Mouse (Mus musculus): Measurements from ENCODE around the gene Galnt13.
"Not testable (repeated sequence)": the region's sequence is repeated elsewhere in the genome, so short reads cannot be mapped to it uniquely, and the experiment has no call there.

DNA sequence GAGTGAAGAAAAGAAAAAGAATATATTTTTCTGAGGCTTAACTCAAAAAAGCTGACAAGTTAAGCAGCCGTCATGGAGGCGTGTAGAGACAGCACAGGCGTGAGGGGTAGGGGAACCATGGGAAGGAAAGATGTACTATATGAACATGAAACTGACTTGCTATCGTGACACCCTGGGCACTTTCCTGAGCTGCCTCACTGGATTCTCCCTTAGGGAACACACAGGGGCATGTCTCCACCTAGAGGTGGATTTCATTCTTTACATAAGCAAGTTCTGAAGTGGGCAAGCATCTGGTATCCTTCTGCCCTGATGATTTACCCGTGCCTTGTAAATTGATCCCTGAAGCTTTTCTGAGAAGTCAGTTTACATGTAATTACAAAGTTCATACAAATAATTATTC is 277.7 kb downstream of the Galnt13 start:
- TF ChIP-seq CTCF (IDR thresholded peaks at IDR 0.05; ENCODE audit: low read depth, low read length); GATA1 (IDR thresholded peaks at IDR 0.05; ENCODE audit: borderline replicate concordance, low read length); TAL1 (conservative IDR thresholded peaks at IDR 0.05; ENCODE audit: low read depth, low read length); POLR2AphosphoS5 (IDR thresholded peaks at IDR 0.05; ENCODE audit: insufficient replicate concordance, low read depth, low read length): not testable (repeated sequence)

Measured in G1E (cell line).